Mouse (Mus musculus) embryonic fibroblast, embryonic 13.5 days (primary cell): ENCODE results near the gene Sf3b3.

Experiments
- CTCF ChIP-seq: IDR thresholded peaks from 2 replicates; pipeline ENCODE4 v1.5.1; 2011; ENCODE audit warnings: mild to moderate bottlenecking, control low read depth, low read length, moderate library complexity, borderline replicate concordance; ENCODE audit not compliant: insufficient read depth
- POLR2A ChIP-seq: IDR thresholded peaks from 2 replicates; pipeline ENCODE4 v1.6.1; 2011; ENCODE audit warnings: low read depth, mild to moderate bottlenecking, control low read depth, low read length, moderate library complexity

DNA sequence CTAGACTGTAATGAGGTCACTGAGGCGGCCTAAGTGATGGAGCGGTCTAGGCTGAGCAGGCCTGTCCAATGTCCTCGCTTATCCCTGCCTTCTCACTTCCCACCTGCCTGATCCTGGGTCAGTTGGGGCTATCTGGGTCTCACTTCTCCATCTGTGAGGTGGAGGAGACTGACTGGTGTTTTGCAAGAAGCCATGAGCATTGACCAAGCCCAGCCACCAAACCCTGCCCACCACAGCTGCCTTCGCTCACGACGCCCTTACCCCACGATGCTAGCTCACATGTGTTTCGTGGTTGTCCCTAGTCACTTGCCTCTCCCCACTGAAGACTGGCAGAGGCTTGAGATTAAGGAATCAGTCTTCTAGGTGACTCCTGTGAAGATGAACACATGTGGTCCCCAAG lies 49.5 kb downstream of the Sf3b3 start:
- TF ChIP-seq CTCF (no peak), POLR2A (no peak)
